Mouse (Mus musculus) embryonic facial prominence, embryonic 14.5 days (tissue): Measurements from ENCODE around the gene Pax7. TPM values are rescaled to one million over a fixed set of nuclear protein-coding genes. Genes with fewer than 3 reads are reported as not detected.

Source experiments
- ATAC-seq: fragments of 200-750 bp; cut with Nextera tagmentation; 2 replicates; pipeline ENCODE4 v1.8.0; 2017; ENCODE audit warnings: low read depth, moderate number of reproducible peaks, moderate TSS enrichment
- DNase-seq: peaks from one replicate; pipeline ENCODE4 v3.0.0-alpha.2; 2015; ENCODE audit warnings: low spot score
- H3K27ac ChIP-seq: fragments of 300-500 bp; sonication (generic); replicated peaks from 2 replicates; pipeline ENCODE4 v1.5.1; 2014; ENCODE audit warnings: low read depth, mild to moderate bottlenecking, low read length, moderate library complexity
- H3K27me3 ChIP-seq: fragments of 300-500 bp; sonication (generic); replicated peaks from 2 replicates; pipeline ENCODE4 v1.6.1; 2014; ENCODE audit warnings: low read length; ENCODE audit not compliant: control insufficient read depth, insufficient read depth
- H3K36me3 ChIP-seq: fragments of 300-500 bp; sonication (generic); 2 replicates; pipeline ENCODE4 v1.6.1; 2014; ENCODE audit warnings: low read length, mixed read lengths; ENCODE audit not compliant: control insufficient read depth, insufficient read depth
- H3K4me1 ChIP-seq: fragments of 300-500 bp; sonication (generic); 2 replicates; pipeline ENCODE4 v1.6.1; 2014; ENCODE audit warnings: antibody characterized with exemption, low read length; ENCODE audit not compliant: control insufficient read depth, insufficient read depth
- H3K4me2 ChIP-seq: fragments of 300-500 bp; sonication (generic); 2 replicates; pipeline ENCODE4 v1.6.1; 2014; ENCODE audit warnings: low read depth, mild to moderate bottlenecking, low read length, moderate library complexity, mixed read lengths
- H3K4me3 ChIP-seq: fragments of 300-500 bp; sonication (generic); 2 replicates; pipeline ENCODE4 v1.5.1; 2014; ENCODE audit warnings: low read depth, mild to moderate bottlenecking, low read length
- H3K9ac ChIP-seq: fragments of 300-500 bp; sonication (generic); 2 replicates; pipeline ENCODE4 v1.6.1; 2014; ENCODE audit warnings: low read depth, mild to moderate bottlenecking, low read length, moderate library complexity, mixed read lengths
- H3K9me3 ChIP-seq: fragments of 300-500 bp; sonication (generic); 2 replicates; pipeline ENCODE4 v1.6.1; 2016; ENCODE audit warnings: low read length; ENCODE audit not compliant: control insufficient read depth
- WGBS: fragments of 180-500 bp; shearing (Covaris S2); extraction: QIAGEN DNeasy Blood & Tissue Kit; methylation state at CpG from one replicate; pipeline ENCODE4 v1.1.7; 2014; 5-methylcytosine and 5-hydroxymethylcytosine counted together
- polyA plus RNA-seq: library from polyadenylated mRNA; unstranded; fragments of >200 nt; fragmentation: Nextera tagmentation; extraction: Ambion mirVana; gene quantifications from 2 replicates; pipeline ENCODE4 v1.2.1, GENCODE M21; 2014

The Pax7 gene
- polyA plus RNA-seq, 1 experiment from 2014 or later = 2.6 TPM

GRCm38 (mm10) chr4:139828283-139828678 is 5.0 kb downstream of the Pax7 start:
- peaks cover 99% of the 10 kb centered on the region for H3K27me3 ChIP-seq
- H3K9me3 ChIP-seq = no peaks in the 10 kb centered on the region
- peak overlapping the region; percentile 19 for H3K4me3 ChIP-seq
- peak overlapping the region; percentile 48 for H3K4me2 ChIP-seq
- DNase-seq (no peak), ATAC-seq (no peak)
- no peaks in the 10 kb centered on the region for H3K4me1 ChIP-seq
- peak overlapping the region; percentile 11; the same call in 1 of the 2 replicates for H3K9ac ChIP-seq
- no peak overlapping the region for H3K27ac ChIP-seq
- 3% methylated on average over 27 of the region's 37 CpGs for WGBS
- H3K36me3 ChIP-seq = no peaks in the 10 kb centered on the region

GRCm38 (mm10) chr4:139827501-139828282 is 5.6 kb downstream of the Pax7 start:
- Histone ChIP-seq H3K4me3 (peak overlapping the region; percentile 19), H3K36me3 (no peaks in the 10 kb centered on the region), H3K4me2 (peak overlapping the region; percentile 48), H3K27me3 (peaks cover 99% of the 10 kb centered on the region), H3K27ac (no peak overlapping the region), H3K9me3 (no peaks in the 10 kb centered on the region), H3K9ac (peak overlapping the region; percentile 11; the same call in 1 of the 2 replicates), H3K4me1 (no peaks in the 10 kb centered on the region)
- ATAC-seq (no peak), DNase-seq (no peak)
- 7% methylated on average over 30 of the region's 30 CpGs for WGBS

GRCm38 (mm10) chr4:139826231-139826630 is 7.1 kb downstream of the Pax7 start:
- H3K27ac ChIP-seq = no peak overlapping the region
- no peak overlapping the region for H3K4me3 ChIP-seq
- H3K4me1 ChIP-seq = no peaks in the 10 kb centered on the region
- ATAC-seq (no peak), DNase-seq (no peak)
- 0 out of 2 replicates have a peak overlapping the region, but pooled peaks have one; percentile 34 for H3K9ac ChIP-seq
- H3K4me2 ChIP-seq = peak overlapping the region; percentile 19
- WGBS = 3% methylated on average over 3 of the region's 3 CpGs
- H3K36me3 ChIP-seq = no peaks in the 10 kb centered on the region
- no peaks in the 10 kb centered on the region for H3K9me3 ChIP-seq
- peaks cover 99% of the 10 kb centered on the region for H3K27me3 ChIP-seq

- no peaks in the 10 kb centered on the region for H3K9me3 ChIP-seq
- no peak overlapping the region for H3K4me3 ChIP-seq
- peak overlapping the region; percentile 53; the same call in 1 of the 2 replicates for H3K4me2 ChIP-seq
- H3K27ac ChIP-seq = no peak overlapping the region
- peaks cover 100% of the 10 kb centered on the region for H3K27me3 ChIP-seq
- 0 out of 2 replicates have a peak overlapping the region, but pooled peaks have one; percentile 16 for H3K9ac ChIP-seq
- DNase-seq (no peak), ATAC-seq (no peak)
- no peaks in the 10 kb centered on the region for H3K4me1 ChIP-seq
- H3K36me3 ChIP-seq = no peaks in the 10 kb centered on the region
- 6% methylated on average over 14 of the region's 14 CpGs for WGBS
Observed at GRCm38 (mm10) chr4:139825326-139826112, 7.8 kb downstream of the Pax7 start.

GRCm38 (mm10) chr4:139824572-139825325 is 8.6 kb downstream of the Pax7 start:
- ATAC-seq (no peak), DNase-seq (no peak)
- Histone ChIP-seq H3K4me3 (peak overlapping the region; percentile 7; the same call in 1 of the 2 replicates), H3K4me1 (no peaks in the 10 kb centered on the region), H3K27ac (no peak overlapping the region), H3K4me2 (peak overlapping the region; percentile 53), H3K9ac (no peak overlapping the region), H3K27me3 (peaks cover 100% of the 10 kb centered on the region), H3K9me3 (no peaks in the 10 kb centered on the region), H3K36me3 (no peaks in the 10 kb centered on the region)
- WGBS = 1% methylated on average over 22 of the region's 22 CpGs

- WGBS = under 1% methylated on average over 30 of the region's 32 CpGs
- no peak overlapping the region; the same call in 1 of the 2 replicates for H3K27ac ChIP-seq
- ATAC-seq = no peak
- H3K36me3 ChIP-seq = no peaks in the 10 kb centered on the region
- H3K27me3 ChIP-seq = peaks cover 100% of the 10 kb centered on the region
- DNase-seq = no peak
- H3K4me2 ChIP-seq = peak overlapping the region; percentile 53
- no peaks in the 10 kb centered on the region for H3K9me3 ChIP-seq
- peak overlapping the region; percentile 28 for H3K9ac ChIP-seq
- H3K4me1 ChIP-seq = no peaks in the 10 kb centered on the region
- peak overlapping the region; percentile 7; the same call in 1 of the 2 replicates for H3K4me3 ChIP-seq
Observed at GRCm38 (mm10) chr4:139823870-139824472, 9.4 kb downstream of the Pax7 start.

- Histone ChIP-seq H3K4me1 (peaks cover 3% of the 10 kb centered on the region; the same call in 1 of the 2 replicates), H3K27ac (no peak overlapping the region; the same call in 1 of the 2 replicates), H3K27me3 (peaks cover 99% of the 10 kb centered on the region), H3K9me3 (no peaks in the 10 kb centered on the region), H3K9ac (peak overlapping the region; percentile 28), H3K4me3 (peak overlapping the region; percentile 7; the same call in 1 of the 2 replicates), H3K4me2 (peak overlapping the region; percentile 53), H3K36me3 (no peaks in the 10 kb centered on the region)
- no peak for DNase-seq
- WGBS = under 1% methylated on average over 38 of the region's 44 CpGs
- ATAC-seq = no peak
Observed at GRCm38 (mm10) chr4:139823138-139823869, 10.0 kb downstream of the Pax7 start.
